Mouse (Mus musculus) c-Kit-positive CD71-negative TER-119-negative erythroid progenitor cells, embryonic 14.5 days (primary cell): ENCODE measurements around the gene Thrsp.
A peak's percentile ranks its signal among the peaks of the same experiment; 100 is the strongest.

ENCODE experiments used
- DNase-seq: peaks from one replicate; pipeline ENCODE4 v3.0.0-alpha.2; 2013; ENCODE audit warnings: low read depth

Gene Thrsp

DNA sequence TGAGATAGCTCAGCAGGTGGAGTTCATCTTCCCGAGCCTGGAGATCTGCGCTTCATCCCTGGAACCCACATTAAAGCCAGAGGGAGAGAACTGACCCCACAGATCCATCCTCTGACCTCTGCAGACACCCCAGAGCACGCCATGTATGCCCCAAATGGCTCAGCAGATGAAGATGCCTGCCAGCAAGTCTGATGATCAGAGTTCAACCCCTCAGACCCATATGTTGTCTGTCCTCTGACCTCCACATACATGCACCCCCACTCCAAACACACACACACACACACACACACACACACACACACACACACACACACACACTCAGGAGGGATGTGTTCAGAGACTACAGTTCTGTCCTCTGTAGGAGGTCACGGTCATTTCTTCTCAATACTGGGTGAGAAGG is 1.1 kb downstream of the Thrsp start:
- DNase-seq = no peak

GRCm38 (mm10) chr7:97414915-97415687 is 2.4 kb downstream of the Thrsp start:
- DNase-seq = no peak

- no peak for DNase-seq
Observed at GRCm38 (mm10) chr7:97414426-97414825, 3.1 kb downstream of the Thrsp start.

GRCm38 (mm10) chr7:97413981-97414380 is 3.5 kb downstream of the Thrsp start:
- no peak for DNase-seq

GRCm38 (mm10) chr7:97411575-97411974 is 6.0 kb downstream of the Thrsp start:
- no peak for DNase-seq

DNA sequence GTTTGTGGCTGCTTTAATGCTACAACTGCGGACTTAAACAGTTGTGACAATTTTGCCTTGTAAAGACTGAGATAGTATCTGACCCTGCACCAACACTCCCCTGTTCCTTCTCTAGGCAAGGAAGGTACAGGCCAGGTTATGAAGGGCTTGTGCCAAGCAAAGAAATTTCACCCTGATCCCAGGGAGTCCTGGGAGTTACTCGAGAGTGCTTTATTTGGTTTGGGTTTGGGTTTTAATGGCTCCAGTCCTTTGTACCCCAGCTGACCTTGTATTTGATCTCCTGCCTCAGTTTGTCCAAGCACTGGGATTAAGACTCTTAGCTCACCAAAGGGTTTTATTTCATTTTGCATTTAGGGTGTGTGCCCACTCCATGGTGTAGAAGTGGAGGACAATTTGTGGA is 6.4 kb downstream of the Thrsp start:
- no peak for DNase-seq

DNA sequence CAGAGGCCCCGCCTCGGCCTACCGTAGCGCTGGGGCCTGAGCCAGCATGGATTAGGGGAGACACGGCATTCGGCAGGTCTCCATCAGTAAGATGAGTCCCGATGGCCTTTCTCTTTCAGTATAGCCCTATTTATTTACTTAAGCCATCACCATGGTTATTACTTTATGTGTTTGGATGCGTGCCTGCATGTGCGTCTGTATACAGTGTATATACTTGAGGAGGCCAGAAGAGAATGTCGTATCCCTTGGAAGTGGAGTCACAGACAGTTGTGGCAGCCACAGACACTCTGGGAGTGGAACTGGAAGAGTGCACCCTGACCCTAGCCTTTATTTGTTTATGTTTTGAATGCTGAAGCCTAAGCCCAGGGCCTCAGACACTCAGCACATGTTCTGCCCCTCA is 10.4 kb downstream of the Thrsp start:
- no peak for DNase-seq

GRCm38 (mm10) chr7:97399960-97400715 is 17.4 kb downstream of the Thrsp start, which contains the start of gene Ndufc2:
Gene Ndufc2 (plus strand): TSS chr7:97400003.
- peak; percentile 71 for DNase-seq

DNA sequence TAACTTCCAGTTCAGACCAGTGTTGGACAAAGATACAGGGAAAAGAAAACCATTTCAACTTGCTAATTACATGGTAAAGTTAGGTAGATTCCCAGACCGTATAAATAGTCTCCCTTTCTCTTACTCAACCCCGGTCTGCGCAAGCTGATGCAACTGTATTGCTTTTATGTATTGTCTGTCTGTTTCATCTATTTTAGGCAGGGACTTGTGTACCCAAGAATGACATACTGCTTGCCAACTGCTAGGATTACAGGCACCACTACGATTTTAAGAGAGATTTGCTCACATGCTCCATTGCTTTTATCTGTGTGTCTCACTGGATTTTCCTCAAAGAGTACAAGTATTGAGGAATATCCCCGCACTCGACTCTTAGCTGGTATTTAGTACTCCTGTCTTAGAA is 18.6 kb downstream of the Thrsp start:
- DNase-seq = no peak

- no peak for DNase-seq
Observed at GRCm38 (mm10) chr7:97394375-97394774, 23.2 kb downstream of the Thrsp start.

DNA sequence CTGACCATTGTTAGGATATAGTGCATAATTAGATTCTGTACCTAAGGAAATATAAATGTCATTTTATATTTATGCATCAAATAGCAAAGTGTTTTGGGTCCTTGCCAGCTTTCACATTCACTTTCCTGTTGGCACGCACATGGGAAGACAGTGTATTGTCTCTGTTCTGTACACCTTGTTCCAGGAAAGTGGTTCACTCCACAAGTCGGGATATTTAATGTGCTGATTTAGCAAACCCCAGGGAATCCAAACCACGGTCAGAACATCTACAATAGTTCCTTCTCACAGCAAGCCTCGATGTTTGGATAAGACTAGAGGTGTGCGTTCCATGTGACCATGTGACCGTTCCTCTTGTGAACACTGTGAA is 25.5 kb downstream of the Thrsp start:
- DNase-seq = no peak

DNA sequence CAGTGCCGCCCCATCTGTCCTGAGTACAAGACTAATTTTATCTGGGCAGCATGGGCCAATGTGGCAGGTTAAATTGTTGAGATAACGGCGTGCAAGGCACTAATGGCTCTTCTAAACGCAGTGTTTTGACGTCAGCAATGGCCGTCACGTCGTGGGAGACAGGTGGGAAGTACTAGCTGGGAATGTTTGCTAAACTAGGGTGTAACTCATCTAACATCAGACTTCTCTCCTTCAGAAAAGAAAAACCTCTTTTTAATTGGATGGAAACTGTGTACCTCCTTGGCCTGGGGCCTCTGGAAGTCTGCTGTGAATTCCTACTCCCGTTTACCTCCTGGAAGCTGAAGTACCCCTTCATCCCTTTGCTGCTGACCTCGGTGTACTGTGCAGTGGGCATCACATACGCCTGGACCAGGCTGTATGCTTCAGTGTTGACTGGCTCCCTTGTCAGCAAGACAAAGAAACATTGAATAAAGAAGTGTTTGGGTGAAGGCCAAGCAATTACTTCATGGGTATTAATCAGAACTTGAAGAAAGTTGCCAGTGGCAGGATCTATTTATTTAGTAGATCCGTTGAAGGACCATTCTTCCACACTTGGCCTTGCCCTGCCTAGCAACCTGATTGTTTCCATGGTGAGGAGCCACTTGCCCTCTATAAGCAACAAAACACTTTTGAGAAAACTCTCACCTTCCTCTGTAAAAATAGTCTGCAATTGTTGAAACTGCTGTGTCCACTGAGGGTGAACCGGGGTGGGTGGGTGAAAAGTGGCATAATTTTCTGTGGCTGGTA is 26.0 kb downstream of the Thrsp start:
- DNase-seq = no peak

- DNase-seq = no peak
Observed at GRCm38 (mm10) chr7:97388541-97388940, 29.0 kb downstream of the Thrsp start.

DNA sequence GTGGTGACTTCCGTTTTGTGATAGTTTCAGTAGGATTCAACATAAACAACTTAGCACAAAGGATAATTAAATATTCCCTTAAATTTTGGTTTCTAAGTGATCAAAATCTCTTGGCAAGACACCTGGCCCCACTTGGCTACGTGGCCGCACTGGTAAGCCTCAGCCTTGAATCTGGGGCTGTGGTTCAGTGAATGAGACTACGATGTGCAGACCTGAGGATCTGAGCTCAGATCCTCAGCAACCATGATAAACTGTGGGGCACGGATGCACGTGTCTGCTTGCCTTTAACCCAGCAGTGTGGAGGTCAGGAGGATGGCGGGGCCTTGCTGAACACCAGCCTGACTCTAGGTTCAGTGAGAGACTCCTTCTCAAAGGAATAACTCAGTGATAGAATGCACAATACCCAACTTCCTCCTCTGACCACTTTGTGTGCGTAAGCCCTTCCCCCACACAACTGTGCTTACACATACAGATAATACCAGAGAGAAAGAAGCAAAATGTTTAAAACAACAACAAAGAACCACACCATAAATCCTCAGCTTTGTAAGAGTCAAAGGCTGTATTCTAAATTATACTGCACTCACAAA is 29.9 kb downstream of the Thrsp start:
- DNase-seq = no peak

DNA sequence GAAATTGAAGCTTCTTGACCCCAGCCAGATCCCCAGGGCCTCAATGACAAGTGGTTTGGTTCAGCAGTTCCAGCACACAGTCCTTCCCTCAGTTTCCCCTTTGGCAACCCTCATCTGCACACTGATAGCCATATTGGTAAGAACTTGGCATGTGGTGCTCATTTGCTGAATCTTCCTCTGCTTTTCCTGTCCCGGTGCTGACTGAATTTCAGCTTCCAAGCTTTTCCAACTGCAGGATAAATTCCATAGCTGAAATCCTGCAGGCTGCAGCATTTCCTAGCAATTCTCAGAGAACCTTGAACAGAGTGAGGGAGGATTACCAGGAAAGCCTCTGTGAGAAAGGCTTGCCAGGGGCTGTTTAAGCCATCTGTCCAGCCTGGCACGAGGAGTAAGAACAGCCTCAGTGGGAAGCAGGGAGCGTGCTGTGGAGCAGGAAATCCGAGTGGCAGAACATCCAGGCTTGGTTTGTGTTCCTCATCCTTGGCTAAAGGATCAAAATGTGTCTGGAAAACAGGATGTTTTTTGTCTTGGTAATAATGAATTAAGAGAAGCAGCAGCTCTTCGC is 30.6 kb downstream of the Thrsp start:
- no peak for DNase-seq

GRCm38 (mm10) chr7:97386106-97386805 is 31.3 kb downstream of the Thrsp start:
- no peak for DNase-seq

GRCm38 (mm10) chr7:97383496-97384132 is 33.9 kb downstream of the Thrsp start:
- no peak for DNase-seq

DNA sequence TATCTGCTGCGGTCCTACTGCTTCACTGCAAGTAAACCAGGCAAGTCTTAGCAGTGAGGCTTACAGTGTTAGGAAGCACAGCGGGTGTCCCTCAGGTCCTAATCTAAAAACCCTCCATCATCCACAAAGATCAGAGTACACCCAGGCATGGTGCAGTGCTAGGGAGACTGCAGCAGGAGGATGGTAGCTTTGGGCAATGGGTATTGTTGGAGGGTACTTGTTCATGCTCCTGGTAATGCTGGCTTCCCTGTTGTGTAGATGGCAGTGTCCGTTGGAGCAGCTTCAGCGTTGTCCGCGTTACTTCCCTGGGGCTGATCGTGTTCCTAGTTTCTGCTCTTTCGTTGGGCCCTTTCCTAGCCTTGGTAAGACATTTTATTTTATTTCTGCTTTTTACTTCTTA is 34.9 kb downstream of the Thrsp start:
- no peak for DNase-seq

DNA sequence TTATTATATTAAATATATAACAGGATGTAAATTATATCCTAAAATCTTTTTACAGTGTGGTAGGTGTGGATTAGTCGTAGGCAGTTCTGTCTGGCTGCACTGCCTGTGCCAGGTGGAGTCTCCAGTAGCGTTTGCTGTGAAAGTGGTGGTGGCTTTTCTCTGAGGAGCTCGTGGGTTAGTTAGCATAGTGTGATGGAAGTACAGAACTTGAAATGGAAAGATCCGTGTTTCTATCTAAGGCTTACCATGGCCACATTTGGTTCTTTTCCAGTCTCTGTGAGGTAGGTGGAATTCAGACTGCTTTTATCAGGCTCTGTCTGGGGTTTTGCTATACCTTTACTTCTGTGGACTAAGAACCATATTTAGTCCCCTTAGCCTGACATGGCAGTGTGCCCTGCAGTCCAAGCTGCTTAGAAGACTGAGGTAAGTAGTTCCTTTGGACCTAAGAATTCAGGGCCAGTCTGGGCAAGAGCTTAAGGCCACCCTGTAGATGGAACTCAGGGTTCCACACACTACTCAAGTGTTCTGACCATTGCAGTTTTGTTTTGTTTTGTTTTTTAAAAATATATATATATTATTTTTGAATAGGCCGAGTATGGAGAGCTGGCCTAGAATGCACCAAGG is 36.9 kb downstream of the Thrsp start:
- DNase-seq = no peak

DNA sequence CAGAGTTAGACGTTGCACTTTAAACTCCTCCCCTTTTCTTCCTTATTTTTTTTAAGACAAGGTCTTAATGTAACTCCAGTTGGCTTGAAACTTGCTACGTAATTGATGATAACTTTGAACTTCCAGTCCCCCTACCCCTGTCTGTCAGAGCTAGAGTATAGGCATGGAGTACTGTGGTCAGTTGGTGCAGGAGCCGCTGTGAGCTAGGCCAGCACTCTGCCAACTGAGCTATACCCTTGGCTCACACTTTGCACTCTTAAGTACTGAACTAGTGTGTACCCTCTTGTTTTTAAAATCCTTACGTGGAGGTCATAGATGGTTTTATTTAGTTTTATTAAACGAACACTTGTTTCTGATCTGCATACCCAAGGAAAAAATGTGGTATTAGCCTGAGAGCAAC is 38.2 kb downstream of the Thrsp start:
- no peak for DNase-seq
